Mouse (Mus musculus): ENCODE results near the gene Gm10717. TPM values are rescaled to one million over a fixed set of nuclear protein-coding genes. Genes with fewer than 3 reads are reported as not detected.

The Gm10717 gene
- 0.11 TPM in 1 of 2 replicates, not detected in the other for polyA plus RNA-seq (2012; rRNA removed)

DNA sequence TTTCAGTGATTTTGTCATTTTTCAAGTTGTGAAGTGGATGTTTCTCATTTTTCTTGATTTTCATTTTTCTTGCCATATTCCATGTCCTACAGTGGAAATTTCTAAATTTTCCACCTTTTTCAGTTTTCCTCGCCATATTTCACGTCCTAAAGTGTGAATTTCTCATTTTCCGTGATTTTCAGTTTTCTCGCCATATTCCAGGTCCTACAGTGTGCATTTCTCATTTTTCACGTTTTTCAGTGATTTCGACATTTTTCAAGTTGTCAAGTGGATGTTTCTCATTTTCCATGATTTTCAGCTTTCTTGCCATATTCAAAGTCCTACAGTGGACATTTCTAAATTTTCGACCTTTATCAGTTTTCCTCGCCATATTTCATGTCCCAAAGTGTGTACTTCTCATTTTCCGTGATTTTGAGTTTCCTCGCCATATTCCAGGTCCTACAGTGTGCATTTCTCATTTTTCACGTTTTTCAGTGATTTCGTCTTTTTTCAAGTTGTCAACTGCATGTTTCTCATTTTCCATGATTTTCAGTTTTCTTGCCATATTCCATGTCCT lies at the start of gene Gm10717:
TSS of gene Gm10717 (plus strand) at position 506 of the 556 bp plus-strand sequence.

GRCm38 (mm10) chr9:3000445-3000972 lies 24.7 kb upstream of the Gm10717 start, which contains the start of gene Gm10722:
Gene Gm10722, plus strand, starts transcription at chr9:3000922.

DNA sequence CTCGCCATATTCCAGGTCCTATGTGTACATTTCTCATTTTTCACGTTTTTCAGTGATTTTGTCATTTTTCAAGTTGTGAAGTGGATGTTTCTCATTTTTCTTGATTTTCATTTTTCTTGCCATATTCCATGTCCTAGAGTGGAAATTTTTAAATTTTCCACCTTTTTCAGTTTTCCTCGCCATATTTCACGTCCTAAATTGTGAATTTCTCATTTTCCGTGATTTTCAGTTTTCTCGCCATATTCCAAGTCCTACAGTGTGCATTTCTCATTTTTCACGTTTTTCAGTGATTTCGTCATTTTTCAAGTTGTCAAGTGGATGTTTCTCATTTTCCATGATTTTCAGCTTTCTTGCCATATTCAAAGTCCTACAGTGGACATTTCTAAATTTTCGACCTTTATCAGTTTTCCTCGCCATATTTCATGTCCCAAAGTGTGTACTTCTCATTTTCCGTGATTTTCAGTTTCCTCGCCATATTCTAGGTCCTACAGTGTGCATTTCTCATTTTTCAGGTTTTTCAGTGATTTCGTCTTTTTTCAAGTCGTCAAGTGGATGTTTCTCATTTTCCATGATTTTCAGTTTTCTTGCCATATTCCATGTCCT lies 22.3 kb upstream of the Gm10717 start, which contains the start of gene Gm11168:
TSS of gene Gm11168 (plus strand) at position 553 of the 603 bp plus-strand sequence.

DNA sequence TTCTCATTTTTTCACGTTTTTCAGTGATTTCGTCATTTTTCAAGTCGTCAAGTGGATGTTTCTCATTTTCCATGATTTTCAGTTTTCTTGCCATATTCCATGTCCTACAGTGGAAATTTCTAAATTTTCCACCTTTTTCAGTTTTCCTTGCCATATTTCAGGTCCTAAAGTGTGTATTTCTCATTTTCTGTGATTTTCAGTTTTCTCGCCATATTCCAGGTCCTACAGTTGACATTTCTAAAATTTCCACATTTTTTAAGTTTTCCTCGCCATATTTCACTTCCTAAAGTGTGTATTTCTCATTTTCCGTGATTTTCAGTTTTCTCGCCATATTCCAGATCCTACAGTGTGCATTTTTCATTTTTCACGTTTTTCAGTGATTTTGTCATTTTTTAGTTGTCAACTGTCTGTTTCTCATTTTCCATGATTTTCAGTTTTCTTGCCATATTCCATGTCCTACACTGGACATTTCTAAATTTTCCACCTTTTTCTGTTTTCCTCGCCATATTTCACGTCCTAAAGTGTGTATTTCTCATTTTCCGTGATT lies 12.4 kb upstream of the Gm10717 start, which contains the start of gene Gm10721:
TSS of gene Gm10721 (plus strand) at position 408 of the 547 bp plus-strand sequence.

GRCm38 (mm10) chr9:3015354-3015753 lies 9.9 kb upstream of the Gm10717 start, which contains the start of gene Gm10720:
Gene Gm10720, plus strand, starts transcription at chr9:3015654.

DNA sequence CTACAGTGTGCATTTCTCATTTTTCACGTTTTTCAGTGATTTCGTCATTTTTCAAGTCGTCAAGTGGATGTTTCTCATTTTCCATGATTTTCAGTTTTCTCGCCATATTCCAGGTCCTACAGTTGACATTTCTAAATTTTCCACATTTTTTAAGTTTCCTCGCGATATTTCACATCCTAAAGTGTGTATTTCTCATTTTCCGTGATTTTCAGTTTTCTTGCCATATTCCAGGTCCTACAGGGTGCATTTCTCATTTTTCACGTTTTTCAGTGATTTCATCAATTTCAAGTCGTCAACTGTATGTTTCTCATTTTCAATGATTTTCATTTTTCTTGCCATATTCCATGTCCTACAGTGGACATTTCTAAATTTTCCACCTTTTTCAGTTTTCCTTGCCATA lies 8.1 kb upstream of the Gm10717 start, which contains the start of gene Gm10719:
TSS of gene Gm10719 (plus strand) at position 301 of the 400 bp plus-strand sequence.

DNA sequence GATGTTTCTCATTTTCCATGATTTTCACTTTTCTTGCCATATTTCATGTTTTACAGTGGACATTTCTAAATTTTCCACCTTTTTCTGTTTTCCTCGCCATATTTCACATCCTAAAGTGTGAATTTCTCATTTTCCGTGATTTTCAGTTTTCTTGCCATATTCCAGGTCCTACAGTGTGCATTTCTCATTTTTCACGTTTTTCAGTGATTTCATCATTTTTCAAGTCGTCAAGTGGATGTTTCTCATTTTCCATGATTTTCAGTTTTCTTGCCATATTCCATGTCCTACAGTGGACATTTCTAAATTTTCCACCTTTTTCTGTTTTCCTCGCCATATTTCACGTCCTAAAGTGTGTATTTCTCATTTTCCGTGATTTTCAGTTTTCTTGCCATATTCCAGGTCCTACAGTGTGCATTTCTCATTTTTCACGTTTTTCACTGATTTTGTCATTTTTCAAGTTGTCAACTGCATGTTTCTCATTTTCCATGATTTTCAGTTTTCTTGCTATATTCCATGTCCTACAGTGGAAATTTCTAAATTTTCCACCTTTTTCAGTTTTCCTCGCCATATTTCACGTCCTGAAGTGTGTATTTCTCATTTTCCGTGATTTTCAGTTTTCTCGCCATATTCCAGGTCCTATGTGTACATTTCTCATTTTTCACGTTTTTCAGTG lies 1.8 kb upstream of the Gm10717 start, which contains the start of gene Gm10718:
TSS of gene Gm10718 (plus strand) at position 236 of the 673 bp plus-strand sequence.

DNA sequence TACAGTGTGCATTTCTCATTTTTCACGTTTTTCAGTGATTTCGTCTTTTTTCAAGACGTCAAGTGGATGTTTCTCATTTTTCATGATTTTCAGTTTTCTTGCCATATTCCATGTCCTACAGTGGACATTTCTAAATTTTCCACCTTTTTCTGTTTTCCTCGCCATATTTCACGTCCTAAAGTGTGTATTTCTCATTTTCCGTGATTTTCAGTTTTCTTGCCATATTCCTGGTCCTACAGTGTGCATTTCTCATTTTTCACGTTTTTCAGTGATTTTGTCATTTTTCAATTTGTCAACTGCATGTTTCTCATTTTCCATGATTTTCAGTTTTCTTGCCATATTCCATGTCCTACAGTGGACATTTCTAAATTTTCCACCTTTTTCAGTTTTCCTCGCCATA lies 9.1 kb downstream of the Gm10717 start, which contains the start of gene Gm17535:
TSS of gene Gm17535 (plus strand) at position 301 of the 400 bp plus-strand sequence.

DNA sequence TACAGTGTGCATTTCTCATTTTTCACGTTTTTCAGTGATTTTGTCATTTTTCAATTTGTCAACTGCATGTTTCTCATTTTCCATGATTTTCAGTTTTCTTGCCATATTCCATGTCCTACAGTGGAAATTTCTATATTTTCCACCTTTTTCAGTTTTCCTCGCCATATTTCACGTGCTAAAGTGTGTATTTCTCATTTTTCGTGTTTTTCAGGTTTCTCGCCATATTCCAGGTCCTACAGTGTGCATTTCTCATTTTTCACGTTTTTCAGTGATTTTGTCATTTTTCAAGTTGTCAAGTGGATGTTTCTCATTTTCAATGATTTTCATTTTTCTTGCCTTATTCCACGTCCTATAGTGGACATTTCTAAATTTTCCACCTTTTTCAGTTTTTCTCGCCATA lies 11.4 kb downstream of the Gm10717 start, which contains the start of gene Gm10715:
TSS of gene Gm10715 (plus strand) at position 301 of the 400 bp plus-strand sequence.

Other genes starting within 250 kb of the Gm10717 start
- not detected in 2 replicates for gene Gm10722, start 24.5 kb upstream of the Gm10717 start, polyA plus RNA-seq (2012; rRNA removed)
- not detected in 2 replicates for gene Gm11168, start 22.1 kb upstream of the Gm10717 start, polyA plus RNA-seq (2012; rRNA removed)
- gene Gm10721, start 12.3 kb upstream of the Gm10717 start, polyA plus RNA-seq (2012; rRNA removed): 0.22 TPM in 1 of 2 replicates, not detected in the other
- gene Gm10720, start 9.8 kb upstream of the Gm10717 start, polyA plus RNA-seq (2012; rRNA removed): not detected in 2 replicates
- gene Gm10719, start 8.0 kb upstream of the Gm10717 start, polyA plus RNA-seq (2012; rRNA removed): 0.25 and 0.35 TPM in 2 replicates
- 0.38 and 0.44 TPM in 2 replicates for gene Gm10718, start 1.9 kb upstream of the Gm10717 start, polyA plus RNA-seq (2012; rRNA removed)
- not detected in 2 replicates for gene Gm17535, start 9.2 kb downstream of the Gm10717 start, polyA plus RNA-seq (2012; rRNA removed)
- gene Gm10715, start 11.5 kb downstream of the Gm10717 start, polyA plus RNA-seq (2012; rRNA removed): not detected in 2 replicates